Mouse (Mus musculus): ENCODE data around the gene Plekha7. TPM values are rescaled to one million over a fixed set of nuclear protein-coding genes. Genes with fewer than 3 reads are reported as not detected.

Plekha7 gene
- polyA plus RNA-seq, 1 experiment from 2014 or later, result 25.7 TPM

- H3K36me3 ChIP-seq (ENCODE audit: control insufficient read depth, insufficient read depth, low read length), result no peaks in the 10 kb centered on the region
- H3K4me1 ChIP-seq (ENCODE audit: control insufficient read depth, insufficient read depth, low read length), result peaks cover 71% of the 10 kb centered on the region
- no peak for ATAC-seq (replicated peaks; ENCODE audit: insufficient number of reproducible peaks, low FRiP score, low TSS enrichment)
- H3K27ac ChIP-seq (ENCODE audit: low read depth, low read length), result no peak overlapping the region
- H3K9ac ChIP-seq (ENCODE audit: low read depth, low read length), result no peak overlapping the region
- 88% methylated on average over 6 of the region's 6 CpGs for WGBS (ENCODE audit: insufficient replicate concordance)
- H3K9me3 ChIP-seq (replicated peaks; ENCODE audit: control insufficient read depth, low read length), result no peaks in the 10 kb centered on the region
- H3K4me3 ChIP-seq (ENCODE audit: low read depth, low read length), result no peak overlapping the region
- no peaks in the 10 kb centered on the region for H3K27me3 ChIP-seq (ENCODE audit: control insufficient read depth, insufficient read depth, low read length)
- H3K4me2 ChIP-seq, result no peak overlapping the region
These were observed 81.9 kb downstream of the Plekha7 start for GRCm38 (mm10) chr7:116226316-116226715.

DNA sequence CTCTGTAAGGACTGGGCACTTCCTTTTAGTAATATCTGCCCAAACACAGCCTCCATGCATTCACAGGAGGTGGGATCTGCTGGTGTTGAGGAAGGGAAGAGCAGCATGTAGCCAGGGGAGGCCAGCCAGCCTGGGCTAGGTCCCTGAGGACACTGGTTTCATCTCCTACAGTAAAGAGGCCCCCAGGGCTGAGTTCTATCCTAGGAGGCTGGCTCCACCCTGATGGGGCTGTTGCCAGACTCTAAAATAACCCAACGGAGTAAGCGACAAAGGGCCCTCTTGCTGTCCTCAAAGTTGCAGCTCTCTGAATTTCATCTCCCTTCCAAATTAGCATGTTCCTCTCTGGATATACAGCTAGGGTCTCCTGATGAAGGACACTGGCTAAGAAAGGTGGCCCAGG is 83.6 kb downstream of the Plekha7 start:
- WGBS (ENCODE audit: insufficient replicate concordance), result 35% methylated on average over 2 of the region's 2 CpGs
- no peak for ATAC-seq (replicated peaks; ENCODE audit: insufficient number of reproducible peaks, low FRiP score, low TSS enrichment)
- peak overlapping the region; percentile 16 for H3K4me2 ChIP-seq
- H3K27me3 ChIP-seq (ENCODE audit: control insufficient read depth, insufficient read depth, low read length), result no peaks in the 10 kb centered on the region
- H3K4me1 ChIP-seq (ENCODE audit: control insufficient read depth, insufficient read depth, low read length), result peaks cover 72% of the 10 kb centered on the region
- 0 out of 2 replicates have a peak overlapping the region, but pooled peaks have one; percentile 28 for H3K9ac ChIP-seq (ENCODE audit: low read depth, low read length)
- H3K9me3 ChIP-seq (replicated peaks; ENCODE audit: control insufficient read depth, low read length), result no peaks in the 10 kb centered on the region
- peak overlapping the region; percentile 41; the same call in 1 of the 2 replicates for H3K27ac ChIP-seq (ENCODE audit: low read depth, low read length)
- H3K36me3 ChIP-seq (ENCODE audit: control insufficient read depth, insufficient read depth, low read length), result no peaks in the 10 kb centered on the region
- no peak overlapping the region for H3K4me3 ChIP-seq (ENCODE audit: low read depth, low read length)

DNA sequence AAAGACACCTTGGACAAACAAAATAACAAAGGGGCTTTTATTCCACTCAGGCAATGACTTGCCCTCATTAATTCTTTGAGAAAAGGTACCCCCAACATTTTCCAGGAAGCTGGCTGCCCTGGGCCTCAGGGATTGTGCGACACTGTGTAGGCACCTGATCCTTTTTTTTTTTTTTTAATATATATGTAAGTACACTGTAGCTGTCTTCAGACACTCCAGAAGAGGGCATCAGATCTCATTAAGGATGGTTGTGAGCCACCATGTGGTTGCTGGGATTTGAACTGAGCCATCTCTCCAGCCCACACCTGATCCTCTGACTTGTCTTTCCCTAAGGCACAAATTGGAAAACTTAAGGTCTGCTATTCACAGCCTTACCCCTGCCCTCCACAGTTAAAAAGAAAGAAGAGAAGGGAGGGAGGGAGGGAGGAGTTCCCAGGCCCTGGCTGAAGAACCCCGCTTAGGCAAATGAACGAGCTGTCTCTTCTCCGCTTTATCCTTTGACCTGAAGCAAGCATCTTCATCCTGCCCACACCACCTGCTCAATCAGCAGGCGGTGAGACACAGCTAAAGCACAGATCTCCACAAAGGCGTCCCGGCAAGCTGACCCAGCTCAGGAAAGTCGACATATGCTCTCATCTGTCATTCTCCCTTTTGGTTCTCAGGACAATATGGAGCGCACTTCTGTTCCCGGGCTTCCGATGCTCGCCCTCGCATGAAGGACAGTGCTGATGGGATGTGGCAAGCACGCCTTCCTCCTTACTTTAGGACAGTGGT is 85.0 kb downstream of the Plekha7 start:
- H3K4me2 ChIP-seq, result no peak overlapping the region; the same call in 1 of the 2 replicates
- ATAC-seq (replicated peaks; ENCODE audit: insufficient number of reproducible peaks, low FRiP score, low TSS enrichment), result no peak
- no peak overlapping the region for H3K9ac ChIP-seq (ENCODE audit: low read depth, low read length)
- H3K27me3 ChIP-seq (ENCODE audit: control insufficient read depth, insufficient read depth, low read length), result no peaks in the 10 kb centered on the region
- no peak overlapping the region for H3K27ac ChIP-seq (ENCODE audit: low read depth, low read length)
- no peaks in the 10 kb centered on the region for H3K9me3 ChIP-seq (replicated peaks; ENCODE audit: control insufficient read depth, low read length)
- no peak overlapping the region for H3K4me3 ChIP-seq (ENCODE audit: low read depth, low read length)
- WGBS (ENCODE audit: insufficient replicate concordance), result 61% methylated on average over 14 of the region's 14 CpGs
- peaks cover 66% of the 10 kb centered on the region for H3K4me1 ChIP-seq (ENCODE audit: control insufficient read depth, insufficient read depth, low read length)
- H3K36me3 ChIP-seq (ENCODE audit: control insufficient read depth, insufficient read depth, low read length), result no peaks in the 10 kb centered on the region

- H3K36me3 ChIP-seq (ENCODE audit: control insufficient read depth, insufficient read depth, low read length), result no peaks in the 10 kb centered on the region
- H3K4me1 ChIP-seq (ENCODE audit: control insufficient read depth, insufficient read depth, low read length), result peaks cover 59% of the 10 kb centered on the region
- no peak for ATAC-seq (replicated peaks; ENCODE audit: insufficient number of reproducible peaks, low FRiP score, low TSS enrichment)
- H3K27ac ChIP-seq (ENCODE audit: low read depth, low read length), result no peak overlapping the region
- H3K9ac ChIP-seq (ENCODE audit: low read depth, low read length), result no peak overlapping the region
- peak overlapping the region; percentile 5; the same call in 1 of the 2 replicates for H3K4me2 ChIP-seq
- H3K27me3 ChIP-seq (ENCODE audit: control insufficient read depth, insufficient read depth, low read length), result no peaks in the 10 kb centered on the region
- H3K4me3 ChIP-seq (ENCODE audit: low read depth, low read length), result no peak overlapping the region
- no peaks in the 10 kb centered on the region for H3K9me3 ChIP-seq (replicated peaks; ENCODE audit: control insufficient read depth, low read length)
- WGBS (ENCODE audit: insufficient replicate concordance), result 40% methylated on average over 8 of the region's 8 CpGs
These were observed 85.7 kb downstream of the Plekha7 start for GRCm38 (mm10) chr7:116222288-116223009.

DNA sequence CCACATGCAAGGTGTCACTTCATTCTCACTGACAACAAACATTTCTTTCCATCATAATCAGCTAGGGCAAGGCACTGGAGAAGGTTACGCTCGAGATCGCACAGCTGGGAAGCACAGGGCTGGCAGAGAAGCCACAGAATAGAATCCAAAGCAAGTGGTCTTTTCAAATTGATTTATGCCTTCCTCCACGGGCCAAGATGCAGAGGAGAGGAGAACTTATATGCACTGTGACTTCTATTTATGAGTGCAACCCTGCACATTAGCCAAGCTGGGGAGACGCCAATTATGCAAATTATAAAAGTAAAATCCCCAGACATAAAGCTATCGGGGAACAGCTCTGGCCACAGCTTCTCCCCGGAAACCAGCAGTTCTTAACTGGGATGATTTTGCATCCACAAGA is 86.3 kb downstream of the Plekha7 start:
- Histone ChIP-seq H3K4me1 (ENCODE audit: control insufficient read depth, insufficient read depth, low read length) (peaks cover 53% of the 10 kb centered on the region), H3K4me2 (no peak overlapping the region), H3K27ac (ENCODE audit: low read depth, low read length) (0 out of 2 replicates have a peak overlapping the region, but pooled peaks have one; percentile 10), H3K9me3 (replicated peaks; ENCODE audit: control insufficient read depth, low read length) (no peaks in the 10 kb centered on the region), H3K9ac (ENCODE audit: low read depth, low read length) (no peak overlapping the region), H3K4me3 (ENCODE audit: low read depth, low read length) (no peak overlapping the region), H3K27me3 (ENCODE audit: control insufficient read depth, insufficient read depth, low read length) (no peaks in the 10 kb centered on the region), H3K36me3 (ENCODE audit: control insufficient read depth, insufficient read depth, low read length) (no peaks in the 10 kb centered on the region)
- ATAC-seq (replicated peaks; ENCODE audit: insufficient number of reproducible peaks, low FRiP score, low TSS enrichment), result no peak
- WGBS (ENCODE audit: insufficient replicate concordance), result 46% methylated on average over 7 of the region's 7 CpGs

GRCm38 (mm10) chr7:116220103-116220707 is 88.0 kb downstream of the Plekha7 start:
- no peak overlapping the region for H3K27ac ChIP-seq (ENCODE audit: low read depth, low read length)
- H3K4me2 ChIP-seq, result no peak overlapping the region
- ATAC-seq (replicated peaks; ENCODE audit: insufficient number of reproducible peaks, low FRiP score, low TSS enrichment), result no peak
- H3K36me3 ChIP-seq (ENCODE audit: control insufficient read depth, insufficient read depth, low read length), result no peaks in the 10 kb centered on the region
- no peak overlapping the region for H3K4me3 ChIP-seq (ENCODE audit: low read depth, low read length)
- peaks cover 42% of the 10 kb centered on the region for H3K4me1 ChIP-seq (ENCODE audit: control insufficient read depth, insufficient read depth, low read length)
- no peaks in the 10 kb centered on the region for H3K27me3 ChIP-seq (ENCODE audit: control insufficient read depth, insufficient read depth, low read length)
- WGBS (ENCODE audit: insufficient replicate concordance), result 69% methylated on average over 12 of the region's 12 CpGs
- H3K9ac ChIP-seq (ENCODE audit: low read depth, low read length), result no peak overlapping the region
- no peaks in the 10 kb centered on the region for H3K9me3 ChIP-seq (replicated peaks; ENCODE audit: control insufficient read depth, low read length)

DNA sequence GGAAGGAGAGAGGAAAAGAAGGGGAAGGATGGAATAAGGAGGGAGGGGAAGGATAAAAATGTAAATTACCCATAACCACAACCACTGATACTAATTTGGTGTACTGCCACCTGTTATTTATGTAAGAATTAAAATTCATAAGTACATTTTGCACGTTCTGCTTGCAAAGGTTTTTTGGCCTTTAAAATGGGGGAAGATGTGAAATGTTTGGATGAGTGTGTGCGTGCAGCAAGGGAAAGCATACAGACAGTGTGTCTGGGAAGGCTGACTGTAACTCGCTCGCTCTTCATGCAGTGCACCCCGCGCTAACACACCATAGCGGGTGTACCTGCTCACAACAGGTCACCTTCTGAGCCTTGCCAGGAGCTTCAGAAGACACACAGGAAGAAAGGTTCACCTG is 90.4 kb downstream of the Plekha7 start:
- Histone ChIP-seq H3K27me3 (ENCODE audit: control insufficient read depth, insufficient read depth, low read length) (no peaks in the 10 kb centered on the region), H3K4me3 (ENCODE audit: low read depth, low read length) (no peak overlapping the region), H3K9me3 (replicated peaks; ENCODE audit: control insufficient read depth, low read length) (no peaks in the 10 kb centered on the region), H3K27ac (ENCODE audit: low read depth, low read length) (no peak overlapping the region), H3K36me3 (ENCODE audit: control insufficient read depth, insufficient read depth, low read length) (no peaks in the 10 kb centered on the region), H3K4me1 (ENCODE audit: control insufficient read depth, insufficient read depth, low read length) (peaks cover 25% of the 10 kb centered on the region), H3K9ac (ENCODE audit: low read depth, low read length) (no peak overlapping the region), H3K4me2 (no peak overlapping the region)
- ATAC-seq (replicated peaks; ENCODE audit: insufficient number of reproducible peaks, low FRiP score, low TSS enrichment), result no peak
- WGBS (ENCODE audit: insufficient replicate concordance), result 93% methylated on average over 7 of the region's 7 CpGs

DNA sequence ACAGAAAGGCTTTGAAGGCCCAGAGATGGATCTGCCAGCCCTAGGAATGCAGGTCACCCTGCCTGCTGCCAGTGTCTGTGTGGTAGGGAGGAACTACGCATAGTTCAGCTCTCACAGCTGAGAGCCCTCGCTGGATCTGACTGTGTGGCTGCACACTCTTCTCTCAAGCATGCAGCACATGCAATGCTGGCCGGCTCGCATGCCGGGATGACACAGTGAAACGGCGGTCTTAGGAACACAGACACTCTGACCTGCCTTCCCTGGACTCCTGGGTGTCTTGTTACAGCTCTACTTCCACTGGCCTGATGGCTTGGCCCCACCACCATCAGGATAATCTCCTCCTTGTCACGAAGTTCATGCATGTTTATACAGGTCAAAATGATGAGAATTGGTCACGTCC is 96.3 kb downstream of the Plekha7 start:
- H3K27ac ChIP-seq (ENCODE audit: low read depth, low read length), result 0 out of 2 replicates have a peak overlapping the region, but pooled peaks have one; percentile 50
- H3K4me3 ChIP-seq (ENCODE audit: low read depth, low read length), result no peak overlapping the region
- H3K27me3 ChIP-seq (ENCODE audit: control insufficient read depth, insufficient read depth, low read length), result no peaks in the 10 kb centered on the region
- peak overlapping the region; percentile 27 for H3K4me2 ChIP-seq
- no peak for ATAC-seq (replicated peaks; ENCODE audit: insufficient number of reproducible peaks, low FRiP score, low TSS enrichment)
- no peaks in the 10 kb centered on the region for H3K36me3 ChIP-seq (ENCODE audit: control insufficient read depth, insufficient read depth, low read length)
- H3K9ac ChIP-seq (ENCODE audit: low read depth, low read length), result no peak overlapping the region
- 21% methylated on average over 9 of the region's 9 CpGs for WGBS (ENCODE audit: insufficient replicate concordance)
- H3K4me1 ChIP-seq (ENCODE audit: control insufficient read depth, insufficient read depth, low read length), result peaks cover 34% of the 10 kb centered on the region
- no peaks in the 10 kb centered on the region for H3K9me3 ChIP-seq (replicated peaks; ENCODE audit: control insufficient read depth, low read length)
